Mouse (Mus musculus) bone marrow, adult 2 months (tissue): ENCODE measurements around the gene Mrto4.

Experiments
- CTCF ChIP-seq: fragments of 200-500 bp; IDR thresholded peaks from 2 replicates; pipeline ENCODE4 v1.5.1; 2011; ENCODE audit warnings: low read length, control low read depth; ENCODE audit not compliant: control insufficient read depth, insufficient read depth
- POLR2A ChIP-seq: fragments of 200-500 bp; IDR thresholded peaks from 2 replicates; pipeline ENCODE4 v1.6.1; 2011; ENCODE audit warnings: low read depth, mild to moderate bottlenecking, control low read depth, low read length, borderline replicate concordance; ENCODE audit not compliant: control insufficient read depth

DNA sequence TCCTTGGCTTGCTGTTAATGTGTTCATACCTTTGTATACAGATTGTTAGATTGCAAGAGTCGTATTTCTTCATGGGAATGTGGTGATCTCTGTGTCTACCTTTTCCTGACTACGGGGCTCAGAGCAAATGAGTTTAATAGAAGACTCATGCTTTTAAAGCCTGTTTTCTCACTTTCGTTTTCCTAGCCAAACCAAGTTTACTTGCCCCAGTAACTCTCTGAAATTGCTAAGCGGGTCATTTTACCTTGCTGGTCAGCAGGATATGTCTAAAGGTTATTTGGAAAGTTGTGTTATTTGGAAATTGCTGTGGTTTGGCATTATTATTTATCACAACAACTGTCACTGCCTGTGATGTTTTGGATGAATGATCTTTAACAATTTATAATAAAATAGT is 29.1 kb upstream of the Mrto4 start:
- TF ChIP-seq POLR2A, result no peak
- no peak for TF ChIP-seq CTCF
